Mouse (Mus musculus): ENCODE data around the gene Pfpl. TPM values are rescaled to one million over a fixed set of nuclear protein-coding genes. Genes with fewer than 3 reads are reported as not detected.

The Pfpl gene
- polyA plus RNA-seq (2012; rRNA removed; ENCODE audit: low replicate concordance): not detected in 2 replicates

GRCm38 (mm10) chr19:12427605-12428004 lies at the start of gene Pfpl:
Gene Pfpl (plus strand): TSS chr19:12427905.

DNA sequence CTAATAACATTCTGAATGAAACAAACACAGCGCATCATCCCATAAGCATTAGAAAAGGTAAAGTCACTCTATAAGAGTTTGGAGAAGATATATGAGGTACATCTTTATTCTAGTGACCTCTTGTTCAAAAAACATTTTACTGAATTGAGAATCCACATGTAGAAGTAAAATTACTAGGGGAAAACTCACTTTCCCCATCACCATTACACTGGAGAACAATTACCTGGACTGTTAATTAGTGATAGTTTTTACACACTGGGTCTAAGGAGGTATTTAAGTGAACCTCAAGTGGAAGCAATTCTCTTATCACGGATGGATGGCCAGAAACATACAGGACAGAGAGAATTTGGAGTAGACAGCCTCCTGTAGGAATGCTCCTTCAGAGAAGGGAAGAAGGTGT lies 40.7 kb upstream of the Pfpl start, which contains the start of gene Olfr1440:
Gene Olfr1440 (plus strand): TSS at position 301 of the 400 bp plus-strand sequence.

GRCm38 (mm10) chr19:12417361-12417760 lies 10.3 kb upstream of the Pfpl start, which contains the start of gene Olfr1441:
Gene Olfr1441 (plus strand): TSS chr19:12417433.

DNA sequence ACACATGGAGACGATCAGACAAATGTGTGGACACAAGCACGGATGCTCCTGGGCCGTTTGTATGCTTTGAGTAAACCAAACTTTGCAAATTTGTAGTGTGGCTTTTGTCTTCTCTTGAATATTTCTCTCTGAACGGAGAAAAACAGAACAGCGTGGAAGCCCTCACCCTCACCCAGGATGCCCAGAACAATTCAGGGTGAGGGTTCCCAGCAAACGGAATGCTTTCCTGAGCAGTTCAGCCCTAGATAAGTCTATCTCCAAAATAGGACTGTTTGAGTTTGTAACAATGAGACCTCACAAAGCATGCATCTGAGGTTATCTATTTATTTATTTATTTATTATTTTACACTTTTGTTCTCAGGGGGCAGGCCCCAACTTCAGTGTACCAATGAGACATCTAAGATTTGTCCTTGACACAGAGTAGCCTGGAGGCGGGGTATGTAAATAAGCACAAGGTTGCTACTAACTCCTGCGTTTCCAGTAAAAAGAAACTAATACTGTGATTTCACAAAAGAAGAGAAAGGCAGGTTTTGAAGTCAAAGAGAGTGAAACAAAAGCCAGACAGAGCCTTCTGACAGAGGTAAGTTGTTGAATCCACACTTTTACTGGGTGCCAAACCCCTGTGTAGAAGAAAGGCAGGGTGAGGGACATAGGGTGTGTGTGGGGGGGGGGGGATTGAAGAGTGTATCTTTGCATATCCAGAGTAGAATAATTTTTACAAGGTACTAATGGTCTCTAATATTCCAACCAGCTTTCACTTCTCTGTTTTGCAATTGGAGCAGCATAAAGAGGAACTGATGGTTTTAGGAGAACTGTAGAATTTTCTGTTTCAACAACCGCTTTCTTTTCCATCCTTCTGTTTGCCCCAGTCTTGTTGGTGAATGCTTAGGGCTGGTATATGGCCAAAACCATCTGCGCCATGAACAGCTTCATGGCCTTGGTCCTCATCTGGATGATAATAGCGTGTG lies 32.9 kb downstream of the Pfpl start, which contains the start of gene Mpeg1:
Gene Mpeg1 (plus strand): TSS at position 498 of the 968 bp plus-strand sequence.

Other genes with a start within 250 kb of the Pfpl start
- gene Olfr1431, start 227.3 kb upstream of the Pfpl start, polyA plus RNA-seq (2012; rRNA removed; ENCODE audit: low replicate concordance): not detected in 2 replicates
- not detected in 2 replicates for gene Olfr1432, start 195.3 kb upstream of the Pfpl start, polyA plus RNA-seq (2012; rRNA removed; ENCODE audit: low replicate concordance)
- gene Olfr262, start 186.2 kb upstream of the Pfpl start, polyA plus RNA-seq (2012; rRNA removed; ENCODE audit: low replicate concordance): not detected in 2 replicates
- gene Olfr235, start 166.9 kb upstream of the Pfpl start, polyA plus RNA-seq (2012; rRNA removed; ENCODE audit: low replicate concordance): not detected in 2 replicates
- gene Olfr1434, start 148.1 kb upstream of the Pfpl start, polyA plus RNA-seq (2012; rRNA removed; ENCODE audit: low replicate concordance): not detected in 2 replicates
- not detected in 2 replicates for gene Olfr1436, start 128.8 kb upstream of the Pfpl start, polyA plus RNA-seq (2012; rRNA removed; ENCODE audit: low replicate concordance)
- gene Olfr1437, start 102.8 kb upstream of the Pfpl start, polyA plus RNA-seq (2012; rRNA removed; ENCODE audit: low replicate concordance): not detected in 2 replicates
- gene Olfr1438-ps1, start 92.0 kb upstream of the Pfpl start, polyA plus RNA-seq (2012; rRNA removed; ENCODE audit: low replicate concordance): not detected in 2 replicates
- not detected in 2 replicates for gene Olfr1440, start 40.6 kb upstream of the Pfpl start, polyA plus RNA-seq (2012; rRNA removed; ENCODE audit: low replicate concordance)
- gene Olfr1441, start 10.5 kb upstream of the Pfpl start, polyA plus RNA-seq (2012; rRNA removed; ENCODE audit: low replicate concordance): not detected in 2 replicates
- gene Mpeg1, start 32.9 kb downstream of the Pfpl start, polyA plus RNA-seq (2012; rRNA removed; ENCODE audit: low replicate concordance): 13.1 and 25.0 TPM in 2 replicates
- gene Dtx4, start 73.5 kb downstream of the Pfpl start, polyA plus RNA-seq (2012; rRNA removed; ENCODE audit: low replicate concordance): 21.0 and 21.7 TPM in 2 replicates
- 2.2 and 4.8 TPM in 2 replicates for gene Fam111a, start 117.8 kb downstream of the Pfpl start, polyA plus RNA-seq (2012; rRNA removed; ENCODE audit: low replicate concordance)
- 0.07 TPM in 1 of 2 replicates, not detected in the other for gene Gm4952, start 172.1 kb downstream of the Pfpl start, polyA plus RNA-seq (2012; rRNA removed; ENCODE audit: low replicate concordance)
- gene Glyat, start 205.4 kb downstream of the Pfpl start, polyA plus RNA-seq (2012; rRNA removed; ENCODE audit: low replicate concordance): 0.20 TPM in 1 of 2 replicates, not detected in the other
- gene Olfr1442, start 242.5 kb downstream of the Pfpl start, polyA plus RNA-seq (2012; rRNA removed; ENCODE audit: low replicate concordance): not detected in 2 replicates

Data from mammary gland, adult 2 months (tissue).